Mouse (Mus musculus) frontal cortex, postnatal 10 days (tissue): ENCODE results near the gene Nell2.
"Not testable (repeated sequence)": the region's sequence is repeated elsewhere in the genome, so short reads cannot be mapped to it uniquely, and the experiment has no call there.

Experiments used
- DNase-seq, 2 experiments: peaks; one replicate each; pipeline ENCODE4 v3.0.0; 2022; ENCODE audit warnings: low spot score in 2 of 2, mixed read lengths in 1 of 2

The Nell2 gene

DNA sequence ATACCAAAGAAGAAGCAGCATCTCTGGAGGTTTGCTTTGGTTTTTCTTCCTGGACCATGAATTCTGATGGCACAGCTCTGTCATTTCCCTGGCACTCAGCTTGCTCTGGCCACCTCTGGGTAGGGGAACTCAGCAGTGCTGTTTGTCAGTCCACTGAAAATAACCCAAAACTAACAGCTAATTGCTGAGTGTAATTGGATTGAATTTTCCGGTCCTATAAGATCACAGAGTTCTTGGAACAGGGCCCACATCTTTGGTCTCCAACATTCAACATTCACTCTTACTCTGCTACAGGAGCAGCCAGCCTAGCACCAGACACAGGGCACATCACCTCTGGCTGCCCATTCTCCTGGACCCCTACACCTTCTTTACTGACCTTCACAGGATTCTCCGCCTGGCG, 287.2 kb downstream of the Nell2 start:
- no peak for DNase-seq

DNA sequence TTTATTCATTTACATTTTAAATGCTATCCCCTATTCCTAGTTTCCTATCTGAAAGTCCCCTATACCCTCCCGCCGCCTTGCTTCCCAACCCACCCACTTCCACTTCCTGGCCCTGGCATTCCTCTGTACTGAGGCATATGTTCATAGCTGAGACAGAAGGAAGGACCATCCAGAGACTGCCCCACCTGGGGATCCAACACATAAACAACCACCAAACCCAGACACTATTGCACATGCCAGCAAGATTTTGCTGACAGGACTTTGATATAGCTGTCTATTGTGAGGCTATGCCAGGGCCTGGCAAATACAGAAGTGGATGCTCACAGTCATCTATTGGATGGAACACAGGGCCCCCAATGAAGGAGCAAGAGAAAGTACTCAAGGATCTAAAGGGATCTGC, 291.3 kb downstream of the Nell2 start:
- DNase-seq, result not testable (repeated sequence)

DNA sequence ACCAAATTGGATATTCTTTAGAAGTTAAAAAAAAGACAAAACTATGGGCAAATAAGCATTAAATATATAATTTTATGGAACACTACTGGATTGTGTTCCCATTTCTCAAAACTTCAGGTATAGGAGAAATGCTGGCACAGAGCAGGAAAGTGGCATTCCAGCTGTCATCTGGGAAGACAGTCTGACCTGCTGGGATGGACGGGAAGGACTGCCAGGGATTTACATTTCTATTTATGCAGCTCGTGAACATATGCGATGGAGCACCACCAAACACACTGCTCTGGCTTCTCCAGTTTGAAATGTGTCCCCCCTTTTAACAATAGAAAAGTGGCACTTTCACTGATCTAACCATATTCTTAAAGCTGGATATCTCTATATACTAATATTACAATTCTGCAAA, 291.9 kb downstream of the Nell2 start:
- no peak for DNase-seq

DNA sequence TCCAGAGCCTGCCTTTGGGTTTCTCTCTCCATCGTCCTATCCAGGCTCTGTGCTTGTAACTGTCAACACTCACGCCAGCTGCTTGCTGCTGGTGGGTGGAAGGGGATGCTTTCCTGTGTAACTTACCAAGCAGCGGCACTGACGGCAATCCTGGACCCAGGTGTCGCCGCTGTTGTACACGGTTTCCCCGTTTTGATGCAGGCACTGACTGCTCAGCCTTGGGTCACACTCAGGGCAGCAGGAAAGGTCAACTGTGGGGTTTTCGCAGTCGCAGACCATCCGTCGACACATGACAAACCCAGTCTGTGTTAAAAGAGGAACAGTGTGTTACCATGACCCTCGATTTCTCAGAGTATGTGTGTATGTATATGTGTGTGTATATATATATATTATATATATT, 297.2 kb downstream of the Nell2 start:
- no peak for DNase-seq

DNA sequence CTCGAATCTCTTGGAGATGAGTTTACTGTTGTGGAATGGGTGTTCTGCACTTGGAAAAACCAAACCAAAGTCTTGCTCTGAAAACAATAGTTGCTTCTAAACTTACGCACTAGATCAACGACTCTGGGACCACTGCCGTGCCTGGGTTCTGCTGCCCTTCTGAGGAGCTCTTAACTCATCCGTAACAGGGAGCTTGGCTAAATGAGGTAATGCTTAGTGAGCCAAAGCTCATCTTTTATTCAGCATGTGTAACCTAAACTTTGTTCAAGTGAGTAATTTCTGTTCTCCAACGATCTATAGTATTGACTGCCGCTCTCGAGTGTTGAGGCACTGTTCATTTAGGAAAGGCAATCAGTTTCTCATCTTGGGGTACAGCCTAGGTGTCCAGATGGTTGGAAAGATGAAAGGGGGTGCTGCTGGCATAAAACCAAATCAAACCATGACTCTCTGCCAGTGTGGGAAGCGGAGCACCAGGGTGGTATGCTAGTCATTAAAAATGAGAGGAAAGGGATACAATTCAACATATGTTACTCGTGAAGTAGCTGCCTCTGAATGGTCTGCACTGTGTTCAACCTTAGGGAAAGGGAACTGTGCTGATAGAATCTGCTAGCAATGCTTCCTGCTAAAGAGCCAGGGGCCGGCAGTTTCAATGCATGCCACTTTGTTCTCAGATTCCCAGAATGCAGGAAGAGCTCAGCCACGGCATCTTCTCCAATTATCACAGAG, 311.6 kb downstream of the Nell2 start:
- DNase-seq, result no peak

DNA sequence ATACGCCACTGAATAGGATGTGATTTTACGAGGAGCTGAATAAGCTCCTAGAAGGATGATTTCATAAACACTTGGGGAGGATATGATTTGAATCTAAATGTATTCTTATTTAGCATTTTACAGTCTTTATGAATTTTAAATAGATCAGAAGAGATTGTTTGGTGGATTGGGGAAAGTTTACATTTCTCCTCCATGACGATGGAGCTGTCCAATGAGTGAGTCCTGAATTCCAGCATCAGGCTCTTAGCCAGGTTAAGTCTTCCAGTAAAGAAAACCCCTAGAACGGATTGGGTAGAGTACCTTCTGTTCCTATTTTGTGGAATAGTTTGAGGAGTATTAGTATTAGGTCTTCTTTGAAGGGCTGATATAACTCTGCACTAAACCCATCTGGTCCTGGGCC, 317.8 kb downstream of the Nell2 start:
- no peak for DNase-seq

DNA sequence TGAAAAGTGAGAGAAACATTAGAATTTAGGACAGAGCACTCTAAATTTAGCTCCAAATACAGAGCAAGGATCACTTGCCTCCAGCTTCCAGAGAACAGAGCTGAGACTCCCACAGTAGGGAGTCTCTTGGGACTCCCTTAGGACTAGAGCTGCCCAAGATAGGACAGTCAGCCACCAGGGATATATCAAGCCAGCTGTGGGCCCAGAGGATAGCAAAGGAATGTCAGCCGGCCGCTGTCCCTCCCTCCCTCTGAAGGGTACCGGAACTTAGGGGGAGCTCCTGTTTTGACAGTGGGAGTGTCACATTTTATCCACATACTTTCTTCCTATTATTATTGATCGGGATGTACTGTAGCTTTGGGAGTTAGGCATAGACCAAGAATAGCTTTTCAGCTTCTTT, 319.2 kb downstream of the Nell2 start:
- DNase-seq, result no peak

DNA sequence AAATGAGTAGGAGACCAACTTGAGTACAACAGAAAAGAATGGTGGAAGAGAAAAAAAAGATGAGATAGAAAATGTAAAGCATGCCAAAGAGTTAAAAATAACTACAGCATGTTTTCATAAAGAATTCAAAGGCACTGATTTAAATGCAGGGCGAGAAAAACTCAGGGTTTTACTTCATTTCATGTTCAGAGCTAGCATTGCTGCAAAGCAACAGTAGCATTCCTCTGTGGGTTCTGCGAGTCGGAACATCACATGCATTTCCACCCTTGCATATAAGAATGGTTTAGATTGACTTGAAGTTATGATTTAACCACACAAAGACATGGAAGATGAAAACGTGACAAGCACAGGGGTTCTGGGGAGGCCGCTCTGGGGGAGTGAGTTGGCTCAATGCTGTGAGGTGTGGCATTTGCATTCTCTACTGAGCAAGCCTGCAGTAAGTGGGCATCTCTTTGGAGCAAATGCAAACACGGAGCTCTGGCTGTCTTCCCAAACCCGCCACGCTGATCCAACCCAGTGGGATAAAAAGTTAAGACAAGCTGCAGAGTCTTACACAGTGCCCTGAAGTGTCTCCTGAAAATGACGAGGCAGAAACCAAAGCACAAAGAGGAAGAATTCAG, 334.6 kb downstream of the Nell2 start:
- peak in 1 of 2 experiments; percentile 30 for DNase-seq

DNA sequence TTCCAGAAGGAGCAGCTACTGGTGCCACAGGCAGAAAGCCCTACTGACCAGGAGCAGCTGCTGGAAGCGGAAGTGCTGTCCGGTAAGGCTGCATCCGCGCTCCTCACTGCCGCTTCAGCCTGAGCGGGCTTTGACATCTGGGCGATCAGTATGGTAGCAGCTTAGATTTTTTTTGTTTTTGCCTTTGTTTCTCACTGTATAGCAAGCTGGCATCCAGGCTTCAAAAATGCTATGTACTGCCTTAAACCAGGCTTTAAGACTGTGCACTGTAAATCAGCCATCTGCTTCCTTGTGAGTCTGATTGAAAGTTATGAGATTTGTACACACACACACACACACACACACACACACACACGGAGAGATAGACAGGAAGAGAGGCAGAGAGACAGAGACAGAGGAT, 335.4 kb downstream of the Nell2 start:
- no peak for DNase-seq

DNA sequence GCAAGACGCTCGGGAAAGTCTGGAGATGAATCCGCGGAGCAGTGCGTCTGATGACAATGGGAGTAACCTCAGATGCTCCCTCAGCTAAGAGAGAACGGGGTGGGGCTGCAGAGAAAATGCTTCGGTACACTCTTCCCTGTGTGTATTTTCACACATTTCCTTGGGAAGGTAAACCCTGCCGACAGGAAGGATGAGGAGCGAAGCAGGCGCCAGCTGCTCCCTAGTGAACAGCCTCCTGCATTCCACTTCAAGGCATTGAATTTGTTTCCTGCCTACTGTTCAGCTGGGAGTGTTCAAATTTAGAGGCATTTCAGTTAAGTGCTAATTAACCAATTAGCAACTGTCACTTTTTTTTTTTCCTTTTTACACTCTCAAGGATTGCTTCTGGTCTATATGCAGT, 342.1 kb downstream of the Nell2 start:
- no peak for DNase-seq

DNA sequence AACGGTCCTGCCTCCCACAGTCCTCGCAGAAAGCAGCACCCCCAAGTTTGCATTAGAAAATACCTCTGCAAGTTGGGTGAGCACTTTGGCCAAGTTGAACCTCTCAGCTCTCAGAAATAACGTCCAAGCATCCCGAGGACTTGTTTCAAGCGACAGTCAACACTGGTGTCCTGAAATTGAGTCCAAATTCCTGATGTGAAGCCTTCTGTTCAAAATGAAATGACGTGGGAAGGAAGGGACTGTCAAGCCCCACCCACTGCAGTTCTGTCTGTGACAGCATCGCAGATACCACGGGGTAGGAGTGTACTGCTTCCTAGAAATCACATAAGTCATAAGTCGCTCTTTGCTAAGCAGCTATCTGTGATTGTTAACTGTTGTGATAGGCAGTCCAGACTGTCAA, 342.9 kb downstream of the Nell2 start:
- no peak for DNase-seq

DNA sequence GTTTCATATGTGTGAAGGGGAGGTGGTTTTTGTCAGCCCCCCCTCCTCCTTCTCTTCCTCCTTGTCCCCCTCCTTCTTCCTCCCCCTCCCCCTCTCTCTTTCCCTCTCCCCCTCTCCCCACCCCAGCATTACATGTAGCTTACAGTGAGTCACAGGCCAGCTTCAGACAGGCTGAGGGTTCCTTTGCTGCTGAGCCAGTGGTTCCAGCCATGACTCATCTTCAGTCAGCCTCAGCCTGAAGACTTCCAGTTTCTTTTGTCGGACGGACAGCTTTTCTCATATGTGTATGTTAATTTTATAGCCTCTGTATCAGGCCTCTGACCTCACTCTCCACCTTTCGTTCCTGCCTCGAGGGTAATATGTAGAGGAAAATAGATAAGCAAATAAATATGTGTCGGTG, 344.9 kb downstream of the Nell2 start:
- DNase-seq, result no peak

DNA sequence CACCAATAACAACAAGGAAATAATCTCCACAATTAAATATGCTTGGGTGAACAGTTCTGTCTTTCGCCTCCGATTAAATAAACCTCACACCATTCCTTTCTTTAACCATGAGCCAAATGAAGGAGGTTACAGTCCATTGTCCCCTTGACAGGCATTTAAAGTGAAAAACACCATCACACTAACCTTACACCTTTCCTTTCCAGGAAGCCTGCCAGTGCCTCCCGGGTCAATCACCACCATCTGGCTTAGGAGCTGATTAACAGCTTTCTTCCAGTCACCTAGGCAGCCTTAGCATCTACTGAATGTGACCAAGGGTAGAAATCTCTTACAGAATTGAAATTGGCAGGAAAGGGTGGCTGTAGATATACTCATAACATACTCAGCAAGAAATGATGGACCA, 371.5 kb downstream of the Nell2 start:
- no peak for DNase-seq

DNA sequence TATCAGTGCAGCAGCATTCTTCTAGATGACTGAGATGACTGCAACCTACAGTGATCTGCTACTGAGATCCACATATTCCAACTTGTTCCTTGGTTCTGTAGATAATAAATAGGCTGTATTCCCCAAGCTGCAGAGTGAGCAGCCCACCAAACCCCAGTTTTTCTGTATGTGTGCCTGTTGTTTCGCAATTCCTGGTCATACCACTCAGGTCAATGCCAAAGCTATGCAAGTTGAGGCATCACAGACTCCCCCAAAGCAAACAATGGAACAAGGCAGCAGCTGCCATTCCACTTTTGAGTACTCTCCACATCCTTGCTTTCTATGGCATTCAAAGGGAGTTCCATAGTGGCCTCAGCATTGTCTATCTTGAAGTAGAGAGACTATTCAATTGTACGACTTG, 383.2 kb downstream of the Nell2 start:
- no peak for DNase-seq

DNA sequence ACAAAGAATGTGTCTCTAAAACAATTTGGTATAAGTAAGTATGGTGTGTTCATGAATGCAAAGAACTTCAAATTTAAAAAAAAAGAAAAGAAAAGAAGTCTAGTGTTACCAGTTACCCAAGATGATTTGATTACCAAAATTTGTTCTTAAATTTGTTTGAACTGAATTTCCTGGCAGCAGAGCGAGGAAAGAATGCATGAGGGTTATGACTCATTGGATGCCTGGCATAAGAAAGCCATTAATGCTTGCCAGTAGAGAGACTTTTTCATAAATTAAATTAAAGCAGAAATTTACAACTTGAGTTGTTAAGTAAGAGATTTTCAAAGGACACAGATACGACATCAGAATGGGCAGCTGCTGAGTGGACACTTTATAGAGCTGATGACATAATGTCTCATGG, 384.2 kb downstream of the Nell2 start:
- DNase-seq, result no peak

DNA sequence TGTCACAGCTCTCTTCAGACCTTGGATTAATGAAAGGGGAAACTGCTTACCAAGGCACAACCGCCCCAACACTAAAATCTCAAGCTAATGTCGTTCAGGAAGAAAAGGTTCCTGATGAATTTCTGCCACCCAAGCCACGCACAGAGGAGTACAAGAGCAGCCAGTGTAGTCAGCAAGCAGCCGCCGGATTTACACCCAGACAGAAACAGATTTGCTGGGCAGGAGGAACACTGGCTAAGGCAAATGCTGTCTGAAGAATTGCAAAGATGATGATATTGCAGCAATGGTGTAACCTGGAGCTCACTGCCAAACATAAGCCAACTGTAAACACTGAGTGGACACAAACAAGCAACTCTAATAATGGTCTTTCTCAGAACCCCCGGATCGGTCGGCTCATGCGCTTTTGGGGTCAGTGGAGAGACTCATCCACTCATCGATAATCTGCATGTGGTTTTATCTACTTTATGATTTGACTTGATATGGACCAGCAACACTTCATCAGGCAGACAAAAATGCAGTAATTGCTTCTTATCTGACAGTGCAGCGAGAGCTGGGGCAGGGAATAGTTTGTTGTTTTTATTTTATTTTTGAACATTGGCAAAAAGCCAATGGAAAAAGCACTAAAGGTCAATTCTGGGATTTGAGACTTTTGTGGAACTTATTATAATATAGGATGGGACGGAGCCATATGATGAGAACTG, 389.5 kb downstream of the Nell2 start:
- no peak for DNase-seq

DNA sequence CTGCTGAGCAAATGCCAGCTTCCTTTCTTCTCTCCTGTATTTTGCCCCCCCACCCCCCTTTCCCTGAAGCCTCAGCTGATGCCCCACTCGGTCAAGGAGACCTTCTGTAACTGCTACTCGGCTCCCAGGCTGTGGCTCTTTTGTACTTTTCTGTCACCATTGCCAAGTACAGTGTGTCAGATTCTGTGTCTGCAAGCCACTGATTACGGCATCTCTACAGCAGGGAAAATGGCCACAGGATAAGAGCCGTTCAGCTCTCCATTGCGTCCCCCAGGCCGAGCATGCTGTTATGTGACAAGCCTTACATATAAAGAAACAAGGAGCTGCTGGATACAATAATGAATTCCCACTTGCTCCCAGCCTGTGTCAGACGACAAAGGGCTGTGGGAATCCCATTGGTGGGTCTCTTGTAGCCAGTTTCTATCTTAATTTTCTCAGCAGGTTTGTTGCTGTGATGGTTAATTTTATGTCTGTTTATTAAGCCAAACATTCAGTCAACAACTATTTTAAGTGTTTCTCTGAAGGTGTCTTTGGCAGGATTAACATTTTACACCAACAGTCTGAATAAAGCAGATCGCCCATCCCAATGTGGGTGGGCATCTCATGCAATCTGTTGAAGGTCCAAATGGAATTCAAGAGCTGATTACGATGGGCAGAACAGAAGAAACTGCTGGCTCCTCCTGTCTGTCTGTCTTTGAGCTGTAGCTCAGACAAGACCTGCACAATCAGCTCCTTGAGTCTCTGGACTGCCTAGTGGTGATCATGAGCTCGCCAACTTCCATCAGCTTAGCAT, 391.1 kb downstream of the Nell2 start:
- peak in 1 of 2 experiments; percentile 15 for DNase-seq

DNA sequence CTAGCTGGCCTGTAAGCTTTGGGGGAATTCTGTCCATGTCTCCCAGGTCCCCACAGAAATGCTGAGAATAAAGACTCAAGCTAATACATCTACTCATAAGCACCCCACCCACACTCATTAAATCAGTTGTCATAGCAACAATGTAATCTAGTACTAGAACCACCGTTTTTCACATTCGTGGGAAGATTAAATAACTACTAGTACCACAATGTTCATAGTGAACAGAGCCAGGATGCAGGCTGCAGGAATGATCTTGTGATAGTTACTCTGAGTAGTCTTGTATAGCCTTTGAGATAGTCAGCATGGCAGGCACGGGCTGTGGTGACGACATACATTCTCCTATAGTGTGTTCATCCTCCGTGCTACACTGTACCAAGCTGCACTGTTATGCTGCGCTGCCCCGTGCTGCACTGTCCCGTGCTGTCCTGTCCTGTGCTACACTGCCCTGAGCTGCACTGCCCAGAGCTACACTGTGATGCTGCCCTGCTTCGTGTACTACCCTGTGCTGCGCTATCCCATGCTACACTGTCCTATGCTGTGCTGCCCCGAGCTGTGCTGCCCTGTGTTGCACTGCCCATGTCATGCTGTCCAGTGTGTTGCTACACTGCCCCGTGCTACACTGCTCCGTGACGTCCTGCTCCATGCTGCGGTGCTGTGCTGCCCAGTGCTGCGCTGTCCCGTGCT, 392.3 kb downstream of the Nell2 start:
- DNase-seq, result peak in 1 of 2 experiments; percentile 7

DNA sequence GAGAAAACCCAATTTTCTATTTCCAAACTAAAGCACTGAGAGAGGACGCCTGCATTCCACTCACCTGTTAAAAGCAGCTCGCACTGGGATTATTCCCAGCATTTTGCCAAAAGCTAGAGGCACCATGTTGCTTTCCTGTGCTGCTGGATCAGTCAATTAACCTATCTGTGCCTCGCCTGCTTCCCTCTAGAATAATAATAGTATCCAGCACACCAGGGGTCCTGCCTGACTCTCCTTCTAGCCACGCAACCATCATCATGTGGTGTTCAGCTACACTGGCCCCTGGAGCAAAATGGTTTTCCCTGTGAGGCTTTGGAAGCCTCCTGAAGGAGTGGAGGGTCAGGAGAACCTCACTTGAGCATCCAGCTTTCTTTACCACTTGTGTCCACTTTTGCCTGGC, 397.0 kb downstream of the Nell2 start:
- DNase-seq, result no peak

DNA sequence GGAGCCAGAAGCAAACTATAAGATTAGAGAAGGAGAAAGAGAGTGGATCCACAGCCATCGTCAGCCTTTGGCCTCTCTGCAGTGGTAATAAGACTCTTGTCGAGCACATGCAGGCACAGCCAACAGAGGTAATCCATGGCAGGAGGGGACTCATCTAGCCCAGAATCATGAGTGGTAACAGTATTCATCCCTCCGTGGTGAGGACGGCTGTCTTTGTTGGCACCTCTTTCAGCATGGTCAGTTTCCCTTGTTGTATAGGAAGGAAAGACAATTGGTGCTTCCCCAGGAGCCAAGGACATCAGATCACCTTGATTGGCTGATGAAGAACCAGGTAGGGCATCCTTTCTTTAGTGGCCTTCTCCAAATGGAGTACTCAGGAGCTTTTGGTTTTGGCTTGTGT, 419.7 kb downstream of the Nell2 start:
- DNase-seq, result no peak

DNA sequence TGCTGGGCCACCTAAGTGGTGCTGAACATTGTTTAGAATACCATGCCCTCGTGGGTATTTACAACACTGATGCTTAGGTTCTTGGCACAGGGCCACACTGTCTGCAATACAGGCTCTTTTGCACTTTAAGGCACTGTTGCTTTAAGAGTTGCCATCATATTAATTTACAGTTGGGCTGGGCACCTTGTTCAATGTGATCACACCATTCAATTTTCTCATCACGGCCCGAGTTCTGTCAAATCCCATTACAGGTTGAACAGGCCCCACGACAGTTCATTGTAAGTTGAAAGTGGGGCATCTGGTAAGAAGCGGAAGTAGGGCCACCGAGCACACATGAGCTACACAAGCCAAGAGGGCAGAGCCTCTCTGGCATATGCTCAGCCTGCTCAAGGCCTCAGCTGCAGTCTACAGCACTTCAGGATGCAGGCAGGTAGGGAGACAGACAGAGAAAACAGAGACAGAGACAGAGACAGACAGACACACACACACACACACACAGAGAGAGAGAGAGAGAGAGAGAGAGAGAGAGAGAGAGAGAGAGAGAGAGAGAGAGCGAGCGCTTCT, 421.0 kb downstream of the Nell2 start:
- no peak for DNase-seq
